Mouse (Mus musculus): ENCODE data around the gene Tdrd6.

Tdrd6 gene

DNA sequence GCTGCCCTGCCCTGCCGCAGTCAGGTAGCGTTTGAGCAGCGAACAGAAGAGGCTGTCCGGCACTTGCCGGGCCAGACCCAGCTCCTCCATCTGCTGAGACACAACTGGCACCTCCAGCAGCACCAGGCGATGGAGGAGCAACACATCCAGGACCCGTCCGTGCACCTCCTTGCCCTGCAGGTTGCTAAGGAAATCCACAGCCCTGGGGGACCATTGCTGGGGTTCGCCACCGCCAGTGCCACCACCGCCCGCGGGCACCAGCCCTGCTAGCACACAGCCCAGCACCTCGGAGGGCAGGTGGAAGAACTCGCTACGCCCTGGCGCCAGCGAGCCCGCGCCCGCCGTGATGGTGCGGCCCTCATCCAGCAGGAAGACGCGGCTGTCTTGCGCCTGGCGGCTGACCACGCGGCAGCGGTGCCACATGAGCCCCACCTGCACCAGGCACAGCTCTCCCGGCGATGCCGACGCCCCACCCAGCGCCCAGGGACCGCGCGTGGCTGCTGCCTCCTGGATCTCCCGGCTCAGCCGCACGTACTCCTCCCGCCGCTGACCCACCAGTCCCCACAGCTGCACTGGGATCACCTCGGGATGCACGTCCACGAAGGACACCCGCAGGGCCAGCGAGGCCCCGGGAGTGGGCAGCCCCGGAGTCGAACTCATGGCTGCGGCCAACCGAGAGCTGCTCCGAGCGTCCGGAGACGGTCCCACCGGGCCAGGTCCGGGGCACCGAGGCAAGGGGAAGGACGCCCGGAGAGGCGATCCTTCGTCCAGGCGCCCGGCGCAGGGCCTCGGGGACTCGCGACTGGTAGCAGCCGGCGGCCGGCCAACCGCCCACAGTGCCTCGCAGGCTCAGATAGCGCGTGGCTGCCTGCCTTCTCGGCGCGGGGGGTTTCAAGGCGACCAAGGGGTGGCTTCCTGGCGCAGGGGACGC lies at the start of gene Tdrd6:
Tdrd6 (minus strand) TSS at position 804 of the 931 bp plus-strand sequence.
- no peak for DNase-seq (ENCODE audit: low spot score)

DNA sequence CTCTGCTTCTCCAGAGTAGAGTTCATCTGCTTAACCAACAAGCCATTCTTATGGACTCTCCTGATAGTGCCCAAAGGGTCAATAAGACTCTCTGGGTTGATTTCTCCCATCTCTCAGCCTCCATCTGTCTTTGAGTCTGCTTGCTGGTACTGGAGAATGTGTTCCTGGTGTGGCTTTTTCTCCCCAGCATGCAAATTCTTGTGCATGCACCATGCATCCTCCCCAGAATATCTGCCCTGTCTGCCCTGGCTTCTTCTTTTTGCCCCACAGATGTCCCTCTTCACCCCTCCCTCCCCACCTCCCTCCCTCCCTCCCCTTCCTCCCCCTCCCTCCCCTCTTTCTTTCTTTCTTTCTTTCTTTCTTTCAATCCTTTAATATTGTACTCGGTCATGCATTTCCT lies 47.2 kb upstream of the Tdrd6 start:
- no peak for DNase-seq (ENCODE audit: low spot score)

GRCm38 (mm10) chr17:43676241-43676640 lies 46.1 kb upstream of the Tdrd6 start:
- no peak for DNase-seq (ENCODE audit: low spot score)

DNA sequence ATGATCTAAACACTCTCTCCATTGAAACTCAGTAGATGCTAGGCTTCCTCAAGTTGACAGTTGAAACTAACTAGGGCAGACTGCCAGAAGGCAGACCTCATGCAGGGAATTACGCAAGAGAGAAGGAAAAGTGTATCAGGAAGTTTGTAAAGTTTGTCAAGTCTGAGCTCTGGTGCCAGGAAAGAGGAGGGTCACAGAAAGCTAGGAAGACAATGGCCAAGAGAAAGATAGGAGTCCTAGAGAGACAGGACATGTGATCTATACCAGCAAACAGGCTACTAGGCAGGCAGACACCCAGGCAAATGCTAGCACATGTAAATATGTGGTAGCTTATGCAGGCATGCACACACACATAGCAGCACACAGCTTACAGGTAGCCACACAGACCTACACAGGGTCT lies 45.1 kb upstream of the Tdrd6 start:
- DNase-seq (ENCODE audit: low spot score), result no peak

DNA sequence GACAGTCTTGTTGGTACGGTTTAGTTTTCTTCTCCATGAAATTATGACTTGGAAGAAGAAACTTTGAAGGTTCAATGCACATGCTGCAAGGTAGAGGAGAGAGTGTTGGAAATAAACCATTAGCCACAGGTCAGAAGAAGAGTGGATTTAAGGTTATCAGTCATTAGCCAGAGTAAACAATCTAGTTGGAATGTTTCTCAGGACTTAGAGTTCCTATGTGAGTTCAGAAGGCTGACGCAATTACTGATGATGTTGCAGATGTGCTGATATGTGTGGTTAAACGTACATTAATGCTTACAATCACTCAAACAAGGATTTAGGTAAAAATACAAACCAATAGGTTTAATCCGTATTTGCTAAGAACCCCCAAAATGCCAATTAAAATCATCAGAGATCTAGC lies 41.8 kb upstream of the Tdrd6 start:
- no peak for DNase-seq (ENCODE audit: low spot score)

DNA sequence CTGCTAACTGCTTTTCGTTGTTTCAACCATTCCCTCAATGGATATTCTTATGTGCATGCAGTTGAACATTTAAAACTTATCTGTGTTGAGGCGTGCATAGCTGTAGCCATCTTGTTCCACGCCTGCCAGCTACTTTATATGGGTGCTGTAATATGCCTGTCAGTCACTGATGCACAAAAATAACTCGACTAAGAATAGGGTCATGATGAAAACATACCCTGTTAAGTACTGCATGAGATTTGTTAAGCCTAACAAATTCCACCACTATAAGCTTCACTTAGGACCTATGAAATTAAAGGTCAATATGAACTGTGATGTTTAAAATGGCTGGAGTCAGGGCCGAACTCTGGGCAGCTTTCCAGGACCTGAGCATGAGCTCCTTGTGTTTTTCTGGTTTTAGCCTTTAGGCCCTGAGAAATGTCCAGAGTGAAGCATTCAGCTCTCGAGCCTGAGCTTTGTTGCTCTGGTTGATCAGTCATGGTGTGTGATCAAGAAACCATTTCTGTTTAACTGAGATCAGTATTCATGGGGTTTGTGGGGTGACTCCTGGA lies 39.1 kb upstream of the Tdrd6 start:
- no peak for DNase-seq (ENCODE audit: low spot score)

DNA sequence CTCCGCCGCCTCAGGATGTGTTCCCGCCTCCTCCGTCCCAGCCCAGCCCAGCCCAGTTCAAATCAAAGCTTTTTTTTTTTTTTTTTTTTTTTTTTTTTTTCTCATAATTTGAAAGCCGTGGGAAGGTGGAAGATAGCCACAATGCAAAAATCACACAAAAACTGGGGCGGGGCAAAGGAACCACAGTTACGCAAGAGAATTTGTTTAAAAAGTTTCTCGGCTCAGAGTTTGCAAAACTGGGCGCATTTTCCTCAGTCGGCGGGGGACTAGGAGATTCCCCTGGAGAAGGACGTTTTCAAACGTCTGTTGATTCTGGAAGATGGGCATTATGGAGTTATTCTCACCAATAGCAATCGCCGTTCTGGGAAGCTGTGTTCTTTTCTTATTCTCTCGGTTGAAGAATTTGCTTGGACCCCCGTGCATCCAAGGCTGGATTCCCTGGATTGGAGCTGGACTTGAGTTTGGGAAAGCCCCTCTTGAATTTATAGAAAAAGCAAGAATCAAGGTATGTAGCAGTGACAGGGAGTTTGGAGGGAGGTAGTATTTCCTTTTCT lies 37.3 kb upstream of the Tdrd6 start, which contains the start of gene Cyp39a1:
Cyp39a1 (plus strand) TSS at position 136 of the 554 bp plus-strand sequence.
- DNase-seq (ENCODE audit: low spot score), result peak; percentile 23

- peak; percentile 76 for DNase-seq (ENCODE audit: low spot score)
These were observed 36.6 kb upstream of the Tdrd6 start, which contains the start of gene Slc25a27 for GRCm38 (mm10) chr17:43666576-43667289. Gene Slc25a27 (minus strand): TSS chr17:43667214.

DNA sequence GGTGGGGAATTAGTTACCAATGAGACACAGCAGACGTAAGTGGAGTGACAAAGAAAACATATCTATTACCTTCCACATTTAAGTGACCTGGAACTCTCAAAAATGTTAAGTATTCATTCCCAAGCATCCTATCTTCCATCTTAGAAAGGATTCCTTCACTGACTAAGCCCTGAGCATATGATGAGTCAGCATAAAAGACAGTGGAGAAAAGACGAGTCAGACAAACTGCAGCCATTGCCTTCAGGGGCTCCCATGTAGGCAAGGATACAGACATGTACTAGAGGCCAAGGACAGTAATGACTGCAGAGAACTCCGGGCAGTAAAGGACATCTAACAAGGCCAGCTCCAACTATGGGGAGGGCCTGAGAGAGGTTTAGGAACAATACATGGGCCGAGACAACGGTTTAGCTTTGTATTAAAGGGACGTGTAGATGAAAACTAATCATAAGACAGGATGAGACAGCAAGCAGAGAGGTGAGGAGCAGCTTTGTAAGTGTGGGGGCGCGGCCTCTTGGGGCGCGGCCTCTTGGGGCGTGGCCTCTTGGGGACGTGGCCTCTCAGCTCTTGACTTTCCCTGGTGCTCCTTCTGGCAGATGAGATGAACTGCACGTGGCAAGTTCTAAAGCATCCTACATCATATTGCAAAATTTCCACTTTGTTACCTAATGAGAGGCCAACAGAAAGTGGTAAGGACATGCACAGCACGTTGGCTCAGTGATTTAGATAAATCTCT lies 21.4 kb upstream of the Tdrd6 start:
- no peak for DNase-seq (ENCODE audit: low spot score)

DNA sequence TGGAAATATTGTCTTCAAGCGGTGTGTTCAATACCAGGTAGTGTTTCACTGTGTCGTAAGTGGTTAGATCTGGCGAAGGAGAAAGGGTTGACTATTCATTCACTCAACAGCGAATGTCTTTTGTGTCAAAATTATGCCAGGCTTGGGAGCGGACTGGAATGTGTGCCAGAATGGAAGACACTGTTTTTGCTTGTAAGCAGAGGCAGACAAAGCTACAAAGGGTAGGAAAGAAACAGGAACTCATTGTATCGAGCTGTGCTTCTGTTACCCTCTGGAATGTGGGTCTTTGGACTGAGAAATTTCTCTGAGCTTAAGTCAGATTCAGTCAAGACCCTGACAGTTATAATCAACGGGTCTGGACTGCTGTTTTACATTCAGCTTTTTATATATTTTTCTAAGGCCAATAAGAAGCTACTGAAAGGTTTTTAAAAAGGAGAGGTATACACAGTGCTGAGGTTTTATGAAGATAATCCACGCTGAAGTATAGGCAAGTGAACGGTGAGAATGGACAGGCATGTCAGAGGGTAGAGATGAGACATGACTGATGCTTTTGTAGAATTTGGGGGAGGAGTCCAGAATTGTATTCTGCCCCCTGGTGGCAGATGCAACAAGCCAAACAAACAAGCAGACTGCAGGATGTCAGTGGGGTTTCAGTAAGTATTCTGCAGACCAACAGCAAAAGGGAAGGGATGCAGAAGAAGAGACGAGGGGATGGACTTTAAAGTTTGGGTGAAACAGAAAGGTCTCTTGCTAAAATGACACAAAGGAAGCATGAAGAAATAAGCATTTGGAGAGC lies 19.7 kb upstream of the Tdrd6 start:
- DNase-seq (ENCODE audit: low spot score), result no peak

- DNase-seq (ENCODE audit: low spot score), result no peak
These were observed 16.8 kb upstream of the Tdrd6 start for GRCm38 (mm10) chr17:43646925-43647324.

DNA sequence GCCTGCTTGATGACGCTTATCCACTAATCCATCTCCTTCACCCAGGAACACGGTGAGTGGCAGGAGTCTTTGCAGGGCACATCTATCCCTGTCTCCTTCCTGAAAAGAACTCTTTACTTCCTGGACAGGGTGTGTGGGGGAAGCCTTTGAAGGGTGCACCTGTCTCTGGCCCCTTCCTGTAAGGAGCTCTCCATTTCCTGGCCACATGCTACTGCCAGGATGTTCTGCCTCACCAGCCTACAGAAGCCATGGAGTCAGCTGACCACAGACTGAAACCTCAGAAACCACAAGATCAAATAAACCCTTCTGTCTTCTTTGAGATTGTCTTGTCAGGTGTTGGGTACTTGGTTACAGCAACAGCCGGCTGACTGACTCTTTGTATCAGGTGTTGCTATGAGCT lies 15.0 kb upstream of the Tdrd6 start:
- DNase-seq (ENCODE audit: low spot score), result no peak

- peak; percentile 13 for DNase-seq (ENCODE audit: low spot score)
These were observed 14.3 kb upstream of the Tdrd6 start for GRCm38 (mm10) chr17:43644375-43644774.

DNA sequence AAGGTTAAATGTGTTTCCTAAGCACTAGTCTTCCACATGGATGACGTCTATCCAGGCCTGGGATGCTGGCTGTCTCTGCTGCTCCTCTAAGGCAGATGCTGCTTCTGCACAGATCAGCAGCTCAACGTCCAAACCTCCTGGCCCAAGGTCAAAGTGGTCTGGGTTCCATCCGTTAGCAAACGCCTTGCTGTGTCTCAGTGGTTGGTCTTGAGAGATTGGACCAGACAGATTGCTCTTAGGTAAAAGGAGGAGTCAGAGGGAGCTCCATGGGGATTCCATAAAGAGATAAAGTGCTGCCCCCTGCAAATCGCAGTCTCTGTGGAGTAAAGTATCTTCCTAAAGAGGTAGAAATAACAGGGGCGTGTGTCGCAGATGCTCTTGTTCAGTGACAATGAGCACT lies 13.1 kb upstream of the Tdrd6 start:
- no peak for DNase-seq (ENCODE audit: low spot score)

DNA sequence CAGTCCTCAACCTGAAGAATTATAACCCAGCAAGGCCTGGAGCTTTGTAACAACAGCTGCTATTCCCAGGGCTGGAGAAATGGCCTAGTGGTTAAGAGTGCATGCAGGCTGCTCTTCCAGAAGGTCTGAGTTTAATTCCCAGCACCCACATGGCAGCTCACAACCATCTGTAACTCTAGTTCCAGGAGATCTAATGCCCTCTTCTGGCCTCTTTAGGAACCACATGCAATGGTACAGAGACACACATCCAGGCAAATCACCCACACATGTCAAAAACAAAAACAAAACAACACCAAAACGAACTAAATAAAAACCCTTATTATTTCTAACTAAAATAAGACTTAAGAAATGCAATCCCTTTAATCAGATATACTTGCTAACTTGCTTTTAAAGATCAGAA lies 10.7 kb upstream of the Tdrd6 start:
- no peak for DNase-seq (ENCODE audit: low spot score)

DNA sequence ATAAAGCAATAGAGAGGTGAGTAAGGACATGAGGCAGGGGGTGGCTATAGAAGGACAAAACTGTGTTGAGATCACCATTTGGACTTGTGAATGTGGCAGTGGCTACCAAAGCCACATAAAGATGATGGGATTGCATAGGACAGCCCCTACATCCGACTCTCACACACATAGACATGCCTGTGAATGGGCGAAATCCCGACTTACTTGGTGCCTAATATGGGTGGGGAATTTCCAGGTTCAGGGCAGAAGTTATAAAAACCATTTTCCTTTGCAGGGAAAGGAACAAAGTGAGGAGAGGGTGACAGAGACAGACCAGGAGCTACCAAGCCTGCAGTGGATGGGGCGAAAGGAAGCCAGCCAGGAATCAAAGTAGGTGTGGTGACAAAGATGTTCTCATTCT lies 7.0 kb upstream of the Tdrd6 start:
- no peak for DNase-seq (ENCODE audit: low spot score)

- no peak for DNase-seq (ENCODE audit: low spot score)
These were observed 295 bp upstream of the Tdrd6 start for GRCm38 (mm10) chr17:43630427-43630760.

DNA sequence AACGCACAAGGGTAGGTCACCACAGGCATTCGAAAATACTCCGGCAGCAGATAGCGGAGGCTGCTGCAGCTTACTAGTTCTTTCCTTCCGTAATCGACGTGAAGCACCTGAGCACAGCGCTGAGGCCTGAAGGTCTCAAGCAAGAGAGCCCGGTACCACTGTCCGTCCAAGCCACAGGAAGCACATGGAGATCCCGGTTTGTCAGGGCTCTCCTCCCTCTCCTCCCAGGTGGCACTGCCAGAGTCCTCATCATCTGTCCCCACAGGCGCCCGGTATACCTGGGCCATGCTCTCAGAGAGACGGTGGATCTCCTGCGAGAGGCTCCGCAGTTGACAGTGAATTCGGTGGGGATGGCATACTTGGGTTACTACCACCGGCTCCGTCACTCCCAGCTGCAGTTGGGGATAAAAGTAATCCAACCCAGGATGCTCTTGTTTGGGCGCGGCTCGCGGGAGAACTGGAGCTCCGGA lies 1.0 kb downstream of the Tdrd6 start:
- no peak for DNase-seq (ENCODE audit: low spot score)

DNA sequence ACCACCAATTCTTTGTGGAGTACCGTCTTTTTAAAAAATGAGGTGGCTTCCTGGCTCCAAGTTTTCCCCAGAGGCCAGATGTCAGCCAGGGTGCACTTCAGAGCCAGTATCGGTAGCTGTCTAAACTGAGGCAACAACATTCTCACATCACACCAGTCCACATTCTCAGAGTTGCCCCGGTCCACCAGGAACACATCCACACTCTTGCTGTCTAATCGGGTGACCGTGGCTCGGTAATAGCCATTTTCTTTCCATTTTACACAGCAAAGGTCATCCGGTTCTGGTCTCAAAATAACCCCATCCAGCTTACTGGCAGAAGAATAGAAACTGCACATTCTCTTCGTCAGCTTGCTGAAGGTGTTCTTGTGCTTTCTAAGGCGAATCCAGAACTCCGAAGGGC lies 1.9 kb downstream of the Tdrd6 start:
- DNase-seq (ENCODE audit: low spot score), result no peak

- DNase-seq (ENCODE audit: low spot score), result no peak
These were observed 8.0 kb downstream of the Tdrd6 start for GRCm38 (mm10) chr17:43622076-43622475.

- no peak for DNase-seq (ENCODE audit: low spot score)
These were observed 10.9 kb downstream of the Tdrd6 start for GRCm38 (mm10) chr17:43619156-43619555.
